Mouse (Mus musculus): ENCODE results near the gene Zfp46. TPM values are rescaled to one million over a fixed set of nuclear protein-coding genes. Genes with fewer than 3 reads are reported as not detected.

Gene Zfp46
- polyA plus RNA-seq, 1 experiment from 2014 or later = 24.7 TPM

- Histone ChIP-seq H3K4me2 (replicated peaks; ENCODE audit: low read depth, low read length) (no peak overlapping the region), H3K9ac (replicated peaks; ENCODE audit: low read depth, low read length) (no peak overlapping the region), H3K4me3 (ENCODE audit: low read depth, low read length) (no peak overlapping the region), H3K9me3 (ENCODE audit: control insufficient read depth, low read depth, low read length) (no peaks in the 10 kb centered on the region), H3K4me1 (ENCODE audit: control insufficient read depth, insufficient read depth, low read length) (no peaks in the 10 kb centered on the region), H3K27me3 (ENCODE audit: control insufficient read depth, insufficient read depth, low read length) (no peaks in the 10 kb centered on the region), H3K36me3 (ENCODE audit: control insufficient read depth, insufficient read depth, low read length) (peaks cover 60% of the 10 kb centered on the region), H3K27ac (ENCODE audit: low read length) (no peak overlapping the region)
- WGBS = 93% methylated on average over 3 of the region's 3 CpGs
- ATAC-seq (ENCODE audit: insufficient number of reproducible peaks, insufficient read depth, low FRiP score, low read depth) = no peak
Measured at GRCm38 (mm10) chr4:136331709-136332108, 47.2 kb downstream of the Zfp46 start.

DNA sequence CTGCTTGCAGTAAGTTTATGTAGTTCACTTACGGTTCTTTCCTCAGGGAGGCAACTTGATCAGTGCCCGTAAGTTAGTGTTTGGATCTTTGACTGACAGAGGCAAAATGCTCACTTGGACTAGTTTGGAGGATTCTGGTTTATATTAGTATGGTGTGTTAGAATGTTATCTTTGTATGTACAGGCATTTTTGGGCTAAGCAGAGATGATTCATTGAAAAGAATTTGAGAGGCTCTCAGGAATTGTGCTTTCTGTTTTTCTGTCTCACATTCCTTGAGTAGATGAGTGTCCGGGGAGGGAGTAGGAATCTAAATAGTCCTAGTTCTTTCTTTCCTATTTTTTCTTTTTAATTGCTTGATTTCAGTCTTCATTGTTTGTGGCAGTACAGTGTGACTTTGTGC, 48.7 kb downstream of the Zfp46 start:
- H3K9me3 ChIP-seq (ENCODE audit: control insufficient read depth, low read depth, low read length) = no peaks in the 10 kb centered on the region
- H3K4me1 ChIP-seq (ENCODE audit: control insufficient read depth, insufficient read depth, low read length) = no peaks in the 10 kb centered on the region
- H3K4me3 ChIP-seq (ENCODE audit: low read depth, low read length) = no peak overlapping the region
- no peaks in the 10 kb centered on the region for H3K27me3 ChIP-seq (ENCODE audit: control insufficient read depth, insufficient read depth, low read length)
- no peak overlapping the region for H3K27ac ChIP-seq (ENCODE audit: low read length)
- H3K36me3 ChIP-seq (ENCODE audit: control insufficient read depth, insufficient read depth, low read length) = peaks cover 60% of the 10 kb centered on the region
- H3K4me2 ChIP-seq (replicated peaks; ENCODE audit: low read depth, low read length) = no peak overlapping the region
- 78% methylated on average over 3 of the region's 3 CpGs for WGBS
- no peak overlapping the region for H3K9ac ChIP-seq (replicated peaks; ENCODE audit: low read depth, low read length)
- ATAC-seq (ENCODE audit: insufficient number of reproducible peaks, insufficient read depth, low FRiP score, low read depth) = no peak

DNA sequence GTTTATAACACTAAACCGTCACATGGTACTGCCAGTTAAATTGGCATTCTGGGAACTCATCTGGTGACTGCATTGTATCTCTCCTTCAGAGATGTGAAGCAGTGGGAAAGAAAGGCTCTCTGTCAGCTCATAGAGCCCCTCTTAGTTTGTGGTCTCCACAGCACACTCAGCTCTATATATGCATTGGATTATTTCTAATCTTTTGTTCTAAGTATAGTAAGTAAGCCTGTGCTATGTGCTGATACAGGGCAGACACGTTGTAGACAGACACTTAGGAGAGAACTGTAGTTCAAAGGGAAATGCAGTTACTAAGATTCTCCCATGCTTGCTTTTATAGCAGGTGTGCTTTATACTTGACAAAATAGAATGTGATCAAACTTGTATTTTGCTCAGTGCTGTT, 50.6 kb downstream of the Zfp46 start:
- Histone ChIP-seq H3K4me2 (replicated peaks; ENCODE audit: low read depth, low read length) (no peak overlapping the region), H3K9ac (replicated peaks; ENCODE audit: low read depth, low read length) (no peak overlapping the region), H3K27me3 (ENCODE audit: control insufficient read depth, insufficient read depth, low read length) (no peaks in the 10 kb centered on the region), H3K4me1 (ENCODE audit: control insufficient read depth, insufficient read depth, low read length) (no peaks in the 10 kb centered on the region), H3K27ac (ENCODE audit: low read length) (no peak overlapping the region), H3K9me3 (ENCODE audit: control insufficient read depth, low read depth, low read length) (no peaks in the 10 kb centered on the region), H3K36me3 (ENCODE audit: control insufficient read depth, insufficient read depth, low read length) (peaks cover 63% of the 10 kb centered on the region), H3K4me3 (ENCODE audit: low read depth, low read length) (no peak overlapping the region)
- WGBS = 68% methylated on average over 2 of the region's 2 CpGs
- ATAC-seq (ENCODE audit: insufficient number of reproducible peaks, insufficient read depth, low FRiP score, low read depth) = no peak

- H3K36me3 ChIP-seq (ENCODE audit: control insufficient read depth, insufficient read depth, low read length) = peaks cover 61% of the 10 kb centered on the region
- no peak overlapping the region for H3K9ac ChIP-seq (replicated peaks; ENCODE audit: low read depth, low read length)
- no peak for ATAC-seq (ENCODE audit: insufficient number of reproducible peaks, insufficient read depth, low FRiP score, low read depth)
- H3K4me1 ChIP-seq (ENCODE audit: control insufficient read depth, insufficient read depth, low read length) = no peaks in the 10 kb centered on the region
- H3K4me2 ChIP-seq (replicated peaks; ENCODE audit: low read depth, low read length) = no peak overlapping the region
- H3K27ac ChIP-seq (ENCODE audit: low read length) = no peak overlapping the region
- no peaks in the 10 kb centered on the region for H3K9me3 ChIP-seq (ENCODE audit: control insufficient read depth, low read depth, low read length)
- H3K27me3 ChIP-seq (ENCODE audit: control insufficient read depth, insufficient read depth, low read length) = no peaks in the 10 kb centered on the region
- H3K4me3 ChIP-seq (ENCODE audit: low read depth, low read length) = no peak overlapping the region
- WGBS = 63% methylated on average over 4 of the region's 4 CpGs
Measured at GRCm38 (mm10) chr4:136337129-136337528, 52.6 kb downstream of the Zfp46 start.

Other genes with a start within 250 kb of the Zfp46 start
- gene Rpl11, start 231.3 kb upstream of the Zfp46 start, polyA plus RNA-seq (2014; fragmentation: Nextera tagmentation; extraction: Ambion mirVana) = 506 and 533 TPM in 2 replicates
- gene Id3, start 141.2 kb upstream of the Zfp46 start, polyA plus RNA-seq (2014; fragmentation: Nextera tagmentation; extraction: Ambion mirVana) = 384 and 404 TPM in 2 replicates
- 3.5 and 4.4 TPM in 2 replicates for gene E2f2, start 112.3 kb upstream of the Zfp46 start, polyA plus RNA-seq (2014; fragmentation: Nextera tagmentation; extraction: Ambion mirVana)
- 5.1 and 5.6 TPM in 2 replicates for gene Asap3, start 78.3 kb upstream of the Zfp46 start, polyA plus RNA-seq (2014; fragmentation: Nextera tagmentation; extraction: Ambion mirVana)
- 19.7 and 19.8 TPM in 2 replicates for gene Tcea3, start 37.0 kb upstream of the Zfp46 start, polyA plus RNA-seq (2014; fragmentation: Nextera tagmentation; extraction: Ambion mirVana)
- gene Hnrnpr, start 26.3 kb downstream of the Zfp46 start, polyA plus RNA-seq (2014; fragmentation: Nextera tagmentation; extraction: Ambion mirVana) = 157 and 164 TPM in 2 replicates
- gene Htr1d, start 138.8 kb downstream of the Zfp46 start, polyA plus RNA-seq (2014; fragmentation: Nextera tagmentation; extraction: Ambion mirVana) = 0.31 and 0.42 TPM in 2 replicates
- 0.46 and 0.48 TPM in 2 replicates for gene 6030445D17Rik, start 177.6 kb downstream of the Zfp46 start, polyA plus RNA-seq (2014; fragmentation: Nextera tagmentation; extraction: Ambion mirVana)
- 114 and 128 TPM in 2 replicates for gene Luzp1, start 185.1 kb downstream of the Zfp46 start, polyA plus RNA-seq (2014; fragmentation: Nextera tagmentation; extraction: Ambion mirVana)

Data from stomach, embryonic 14.5 days (tissue).